Mouse (Mus musculus) MEL-GATA-1-ER (cell line): ENCODE results near the gene Trim31.

ENCODE experiments used
- DNase-seq: peaks from one replicate; pipeline ENCODE4 v3.0.0-alpha.2; 2012; ENCODE audit warnings: low read depth; ENCODE audit errors: extremely low read depth

Gene Trim31

DNA sequence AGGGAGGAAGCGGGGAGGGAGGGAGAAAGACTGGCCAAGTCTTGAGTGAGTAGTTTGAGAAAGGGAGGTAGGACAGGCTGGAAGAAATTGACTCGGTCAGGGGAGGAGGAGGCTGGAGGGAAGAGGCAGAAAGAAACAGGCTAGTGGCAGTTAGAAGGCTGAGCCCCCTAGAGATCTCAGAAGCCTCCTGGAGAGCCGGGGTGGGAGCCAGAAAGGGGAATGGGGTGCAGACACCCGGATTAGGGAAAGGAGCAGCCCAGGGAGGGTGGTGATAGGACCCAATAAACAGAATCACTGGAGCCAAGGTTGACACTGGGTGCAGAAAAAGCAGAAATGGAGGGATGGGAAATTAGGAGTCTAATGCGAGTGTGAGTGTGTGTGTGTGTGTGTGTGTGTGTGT lies 45.8 kb downstream of the Trim31 start:
- DNase-seq: no peak

DNA sequence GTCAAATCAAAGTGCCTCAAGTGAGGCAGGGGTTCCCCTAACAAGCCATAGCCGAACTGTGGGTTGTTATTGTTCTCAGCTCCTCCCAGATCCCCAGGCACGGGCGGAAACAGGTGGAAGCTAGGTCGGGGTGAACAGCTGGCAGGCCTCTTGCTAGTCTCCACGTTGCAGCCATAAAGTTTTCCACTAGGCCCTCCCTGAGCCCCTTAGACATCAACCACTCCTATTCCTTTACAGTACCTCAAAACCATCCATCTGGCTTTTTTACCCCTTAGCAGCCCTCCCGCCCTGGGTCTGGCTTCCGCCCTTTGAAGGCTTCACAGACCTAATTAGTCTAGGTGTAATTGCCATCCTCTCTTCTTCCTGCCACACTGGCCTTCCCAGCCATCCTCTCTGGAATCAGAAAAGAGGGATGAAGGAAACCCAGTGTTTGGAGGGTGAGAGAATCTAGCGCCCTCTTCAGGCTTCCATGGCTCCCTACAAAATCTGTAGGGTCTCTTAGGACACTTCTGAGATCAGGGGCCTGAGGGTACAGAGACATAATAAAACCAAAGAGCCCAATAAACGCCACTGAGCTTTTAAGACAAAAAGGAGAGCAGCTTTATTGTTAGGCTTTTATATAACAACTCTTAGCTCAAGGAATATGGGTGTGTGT lies 46.3 kb downstream of the Trim31 start:
- no peak for DNase-seq

DNA sequence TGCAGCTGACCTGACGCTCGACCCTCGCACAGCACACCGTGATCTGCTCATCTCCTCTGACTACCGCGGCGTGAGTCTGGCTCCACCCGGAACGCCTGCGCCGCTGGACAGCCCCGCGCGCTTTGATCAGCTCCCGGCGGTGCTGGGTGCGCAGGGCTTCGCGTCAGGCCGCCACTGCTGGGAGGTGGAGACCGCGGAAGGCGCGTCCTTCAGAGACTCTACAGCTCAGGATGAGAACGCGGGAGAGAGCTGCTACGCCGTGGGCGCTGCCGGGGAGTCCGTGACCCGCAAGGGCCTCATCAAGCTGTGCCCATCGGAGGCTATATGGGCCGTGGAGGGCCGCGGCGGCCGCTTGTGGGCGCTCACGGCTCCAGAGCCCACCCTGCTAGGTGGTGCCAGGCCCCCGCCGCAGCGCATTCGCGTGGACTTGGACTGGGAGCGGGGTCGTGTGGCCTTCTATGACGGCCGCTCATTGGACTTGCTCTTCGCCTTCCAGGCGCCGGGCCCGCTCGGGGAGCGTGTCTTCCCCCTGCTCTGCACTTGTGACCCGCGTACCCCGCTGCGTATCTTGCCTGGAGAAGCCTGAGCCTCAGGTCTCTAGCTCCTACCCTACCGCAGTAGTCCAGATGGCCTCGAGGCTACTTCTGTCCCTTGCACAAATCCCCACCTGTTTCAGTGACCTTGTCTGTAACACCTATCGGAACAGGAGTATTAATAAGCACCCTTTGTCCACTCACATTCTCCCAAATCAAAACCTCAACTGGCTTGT lies 49.3 kb downstream of the Trim31 start:
- DNase-seq: no peak

DNA sequence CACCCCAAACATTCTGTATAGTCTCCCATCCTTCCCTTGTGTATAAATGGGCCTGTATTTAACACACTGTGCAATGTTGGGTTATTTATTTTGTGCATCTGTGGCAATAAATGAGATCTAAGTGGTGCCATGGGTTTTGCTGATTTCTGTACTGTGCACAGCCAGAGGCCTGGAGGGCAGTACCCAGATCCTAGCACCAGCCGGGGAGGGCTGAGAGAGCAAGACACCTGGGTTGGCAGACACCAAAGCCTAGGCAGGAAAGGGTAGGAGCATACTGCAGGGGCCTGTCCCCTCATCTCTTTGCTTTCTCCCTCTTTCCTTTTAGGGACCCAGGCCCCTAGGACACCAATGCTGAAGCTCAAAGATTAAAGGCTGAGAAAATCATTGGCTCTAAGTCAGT lies 50.4 kb downstream of the Trim31 start:
- DNase-seq: no peak

DNA sequence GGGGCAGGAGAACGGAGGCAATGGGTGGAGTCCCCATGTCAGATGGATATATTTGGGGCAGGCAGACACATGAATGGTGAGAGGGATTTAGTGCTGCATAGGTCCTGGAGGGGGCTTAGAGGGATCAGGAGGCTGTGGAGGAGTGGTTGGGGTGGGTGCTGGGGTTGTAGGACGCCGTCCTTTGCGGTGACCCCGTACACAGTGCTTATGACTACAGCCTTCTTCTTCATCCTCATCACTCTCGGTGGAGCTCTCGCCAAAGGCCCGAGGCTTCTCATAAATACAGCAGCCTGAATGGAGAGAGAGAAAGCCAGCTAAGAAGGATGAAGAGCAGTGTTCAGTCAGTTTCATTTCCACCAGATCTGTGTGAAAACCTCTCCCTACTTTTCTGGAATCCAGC lies 51.3 kb downstream of the Trim31 start:
- no peak for DNase-seq

DNA sequence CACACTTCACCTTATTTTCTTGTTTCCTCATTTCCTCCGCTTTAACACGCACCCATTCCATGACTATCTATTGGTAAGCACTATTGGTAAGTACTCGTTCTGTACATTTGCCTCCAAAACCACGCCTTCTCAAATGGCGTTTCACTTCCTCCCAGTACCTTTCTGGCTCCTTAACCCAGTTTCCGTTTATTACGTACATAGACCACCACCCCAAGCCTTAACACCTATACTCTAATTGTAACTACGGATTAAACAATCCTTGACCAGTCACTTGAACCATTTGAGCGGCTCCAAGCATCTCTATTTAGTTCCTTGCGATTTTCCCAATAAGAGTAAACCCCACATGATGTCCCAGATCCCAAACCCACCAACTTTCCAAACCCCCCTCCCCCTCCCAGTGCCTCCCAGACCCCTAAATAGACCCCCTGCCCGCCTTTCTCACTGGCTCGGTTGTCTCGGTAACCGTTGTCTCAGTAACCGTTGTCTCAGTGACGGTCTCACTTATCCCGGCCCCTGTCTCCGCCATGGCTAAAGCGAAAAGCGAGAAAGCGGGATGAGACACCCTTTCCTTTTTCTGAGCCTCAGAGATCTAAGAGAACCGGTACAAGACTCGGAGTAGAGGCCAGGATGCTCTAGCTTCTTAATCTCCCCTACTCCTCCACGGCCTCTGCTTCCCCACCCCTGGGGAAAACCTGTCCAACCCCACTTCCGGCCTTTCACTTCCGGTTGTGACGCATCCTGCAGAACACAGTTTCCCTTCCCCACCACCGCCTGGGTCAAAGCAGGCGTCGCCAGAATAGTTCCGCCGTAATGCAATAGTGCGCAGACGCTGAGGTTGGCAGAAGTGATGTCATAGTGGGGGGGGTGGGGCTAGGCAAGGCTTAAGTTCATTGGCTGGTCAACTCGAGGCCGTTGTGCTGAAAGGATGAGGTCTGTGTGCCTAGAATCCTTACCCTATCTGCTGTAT lies 53.3 kb downstream of the Trim31 start, which contains the start of gene Ppp1r11:
Ppp1r11 (minus strand) TSS at position 761 of the 967 bp plus-strand sequence.
- peak; percentile 96 for DNase-seq

DNA sequence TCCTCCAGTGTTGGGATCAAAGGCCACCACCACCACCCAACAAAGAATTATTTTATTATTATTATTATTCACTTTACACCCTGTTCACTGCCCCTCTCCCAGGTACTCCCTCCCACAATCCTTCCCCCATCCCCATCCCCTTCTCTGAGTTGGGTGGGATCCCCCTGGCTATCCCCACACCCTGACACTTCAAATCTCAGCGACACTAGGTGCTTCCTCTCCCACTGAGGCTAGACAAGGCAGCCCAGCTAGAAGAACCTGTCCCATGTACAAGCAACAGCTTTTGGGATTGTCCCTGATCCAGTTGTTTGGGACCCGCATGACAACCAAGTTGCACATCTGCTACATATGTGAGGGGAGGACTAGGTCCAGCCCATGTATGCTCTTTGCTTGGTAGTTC lies 54.7 kb downstream of the Trim31 start:
- DNase-seq: no peak

DNA sequence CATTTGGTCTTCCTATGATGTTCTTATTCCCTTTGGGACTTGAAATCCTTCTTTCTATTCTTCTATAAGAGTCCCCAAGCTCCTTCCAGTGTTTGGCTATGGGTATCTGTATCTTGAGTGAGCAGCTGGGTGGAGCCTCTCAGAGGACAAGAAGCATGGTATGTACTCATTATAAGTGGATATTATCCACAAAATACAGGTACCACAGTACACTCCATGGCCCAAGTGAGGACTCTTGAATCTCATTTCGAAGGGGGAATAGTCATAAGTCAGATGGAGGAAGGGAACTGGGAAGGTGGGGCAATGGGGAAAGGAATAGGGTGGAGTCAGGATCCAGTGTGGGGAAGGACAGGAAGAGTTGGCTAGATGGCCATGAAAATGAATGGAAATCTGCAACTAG lies 55.1 kb downstream of the Trim31 start:
- no peak for DNase-seq

DNA sequence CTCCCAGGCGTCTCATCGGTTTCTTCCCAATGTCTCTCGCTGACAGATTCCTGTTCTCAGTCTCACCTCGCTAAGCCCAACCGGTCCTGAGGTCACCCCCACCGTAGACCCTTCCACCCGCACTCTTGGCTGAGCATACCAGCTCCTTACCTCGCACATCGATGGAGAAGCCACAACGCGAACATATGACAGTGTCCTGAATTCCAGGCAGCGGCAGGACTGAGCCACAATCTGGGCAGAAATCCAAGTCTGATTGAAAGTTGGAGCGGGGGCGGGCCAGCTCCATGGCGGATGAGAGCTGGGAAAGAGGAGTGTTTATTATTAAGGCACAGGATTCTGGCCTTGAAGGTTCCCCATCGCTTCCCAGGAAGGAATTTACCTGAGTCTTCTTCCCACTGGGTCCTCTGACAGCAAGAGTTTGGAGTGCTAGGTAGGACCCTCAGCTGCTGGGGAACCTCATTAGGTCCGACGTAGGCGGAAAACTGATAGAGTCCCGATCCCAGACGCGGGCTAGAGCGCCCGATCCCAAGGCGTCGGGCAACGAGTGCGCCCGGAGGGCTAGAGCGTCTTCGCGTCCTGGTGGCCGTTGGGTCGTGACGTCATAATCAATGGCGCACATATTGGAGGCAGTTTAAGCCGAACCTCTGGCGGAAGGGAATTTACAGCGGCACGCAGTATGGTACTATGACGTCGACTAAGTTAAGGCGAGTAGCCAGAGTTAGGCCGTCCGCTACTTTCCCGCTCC lies 60.3 kb downstream of the Trim31 start, which contains the start of the genes Znrd1 and Znrd1as:
Znrd1 (minus strand) TSS at position 561 of the 745 bp plus-strand sequence.
Znrd1as (plus strand) TSS at position 594 of the 745 bp plus-strand sequence.
- DNase-seq: peak; percentile 90

DNA sequence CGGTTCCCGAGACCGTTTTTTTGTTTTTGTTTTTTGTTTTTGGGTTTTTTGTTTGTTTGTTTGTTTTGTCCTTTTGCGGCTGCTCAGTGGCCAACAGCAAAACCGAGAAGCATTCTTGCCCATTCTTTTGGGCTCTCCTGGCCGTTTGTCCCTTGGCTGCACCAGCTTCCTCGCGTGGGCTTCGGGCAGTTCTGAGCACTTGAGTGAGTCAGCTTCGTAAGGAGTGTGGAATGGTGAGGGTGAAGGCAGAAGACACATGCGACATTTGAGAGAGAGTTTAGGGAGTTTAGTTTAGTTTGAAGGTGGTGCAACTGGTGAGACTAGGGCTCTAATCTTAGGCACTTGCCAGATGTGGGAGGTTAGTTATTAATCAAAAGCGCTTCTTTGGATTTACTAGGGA lies 61.0 kb downstream of the Trim31 start:
- no peak for DNase-seq
